Mouse (Mus musculus): Measurements from ENCODE around the gene Mknk2.
"Not testable (repeated sequence)": the region's sequence is repeated elsewhere in the genome, so short reads cannot be mapped to it uniquely, and the experiment has no call there.

Gene Mknk2

DNA sequence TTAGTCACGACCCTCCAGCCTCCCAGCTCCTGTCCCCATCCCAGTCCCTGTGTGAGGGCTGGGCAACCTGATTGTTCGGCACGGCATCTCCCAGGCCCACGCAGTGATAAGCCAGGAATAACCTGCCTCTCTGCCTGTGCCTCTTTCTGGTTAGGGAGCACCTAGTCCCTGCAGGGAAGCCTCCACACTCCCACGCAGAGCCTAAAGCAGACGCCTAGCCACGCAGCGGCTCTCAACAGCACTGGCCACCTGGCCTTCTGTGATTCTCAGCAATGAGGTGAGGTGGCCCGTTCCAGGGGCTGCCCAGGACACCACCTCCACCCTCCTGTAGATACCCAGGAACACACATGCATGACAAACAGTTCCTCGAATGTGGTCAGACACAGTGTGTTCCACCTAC, 27.5 kb downstream of the Mknk2 start:
- DNase-seq (ENCODE audit: low spot score in 2 of 2), result no peak

DNA sequence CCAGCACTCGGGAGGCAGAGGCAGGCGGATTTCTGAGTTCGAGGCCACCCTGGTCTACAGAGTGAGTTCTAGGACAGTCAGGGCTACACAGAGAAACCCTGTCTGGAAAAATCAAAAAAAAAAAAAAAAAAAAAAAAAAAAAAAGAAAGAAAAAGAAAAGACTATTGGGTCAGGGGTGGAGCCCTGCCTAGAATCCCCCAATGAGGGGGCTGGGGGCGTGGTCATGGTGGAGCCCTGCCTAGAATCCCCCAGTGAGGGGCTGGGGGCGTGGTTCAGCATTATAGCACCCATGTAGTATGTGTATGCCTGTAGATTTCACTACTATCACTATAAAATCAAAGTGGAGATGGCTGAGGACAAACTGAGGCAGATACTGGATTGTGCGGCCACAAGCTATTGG, 28.0 kb downstream of the Mknk2 start:
- not testable (repeated sequence) for DNase-seq (ENCODE audit: low spot score in 2 of 2)

DNA sequence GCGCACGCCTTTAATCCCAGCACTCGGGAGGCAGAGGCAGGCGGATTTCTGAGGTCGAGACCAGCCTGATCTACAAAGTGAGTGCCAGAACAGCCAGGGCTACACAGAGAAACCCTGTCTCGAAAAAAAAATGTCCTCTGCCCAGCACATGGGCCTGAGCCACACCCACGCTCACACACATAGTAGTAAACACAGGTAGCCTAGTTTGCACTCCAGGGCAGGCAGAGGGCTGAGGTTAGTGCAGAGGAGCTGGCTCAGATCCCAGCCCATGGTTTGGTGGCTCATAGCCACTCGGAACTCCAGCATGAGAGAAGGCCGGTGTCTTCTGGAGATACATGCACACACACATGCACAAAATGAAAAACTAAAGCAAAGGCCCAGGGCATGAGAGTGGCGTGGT, 31.0 kb downstream of the Mknk2 start:
- no peak for DNase-seq (ENCODE audit: low spot score in 2 of 2)

DNA sequence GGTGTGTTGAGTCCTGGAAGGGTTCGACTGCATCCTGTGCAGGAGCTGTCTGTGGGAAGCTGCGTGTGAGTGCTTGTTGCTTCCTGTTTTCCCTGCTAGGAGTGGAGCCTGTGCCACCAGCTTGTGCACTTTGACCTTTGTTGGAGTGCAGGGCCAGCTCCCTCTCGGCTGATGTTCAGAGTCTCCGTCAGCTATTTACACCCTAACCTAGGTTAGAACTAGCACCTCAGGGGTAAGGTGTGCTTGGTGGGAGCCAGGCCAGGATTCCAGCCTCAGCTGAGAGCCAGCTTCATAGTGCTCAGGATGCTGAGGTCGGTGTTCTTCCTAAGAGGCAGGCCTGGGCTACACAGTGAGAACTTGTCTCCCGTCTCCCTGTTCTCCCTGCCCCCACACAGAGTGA, 42.6 kb downstream of the Mknk2 start:
- DNase-seq (ENCODE audit: low spot score in 2 of 2), result no peak

DNA sequence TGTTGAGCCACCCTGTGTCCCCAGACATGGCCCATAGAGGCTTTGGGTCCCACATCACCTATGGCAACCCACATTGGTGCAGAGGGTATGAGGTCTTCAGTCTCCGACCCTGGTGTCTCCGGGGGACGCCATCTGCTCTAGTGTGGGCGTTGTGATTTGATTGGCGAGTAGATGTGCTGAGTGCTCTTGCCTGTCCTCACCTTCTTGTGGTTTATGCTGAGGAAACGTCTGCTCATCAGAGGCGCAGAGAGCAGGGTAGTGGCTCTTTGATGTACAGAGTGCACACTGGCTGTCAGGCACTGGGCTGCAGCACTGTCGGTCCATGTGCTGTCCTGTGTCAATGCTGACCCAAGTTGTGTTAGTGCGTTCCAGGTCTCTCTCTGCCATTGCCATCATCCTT, 49.0 kb downstream of the Mknk2 start:
- DNase-seq (ENCODE audit: low spot score in 2 of 2), result no peak

DNA sequence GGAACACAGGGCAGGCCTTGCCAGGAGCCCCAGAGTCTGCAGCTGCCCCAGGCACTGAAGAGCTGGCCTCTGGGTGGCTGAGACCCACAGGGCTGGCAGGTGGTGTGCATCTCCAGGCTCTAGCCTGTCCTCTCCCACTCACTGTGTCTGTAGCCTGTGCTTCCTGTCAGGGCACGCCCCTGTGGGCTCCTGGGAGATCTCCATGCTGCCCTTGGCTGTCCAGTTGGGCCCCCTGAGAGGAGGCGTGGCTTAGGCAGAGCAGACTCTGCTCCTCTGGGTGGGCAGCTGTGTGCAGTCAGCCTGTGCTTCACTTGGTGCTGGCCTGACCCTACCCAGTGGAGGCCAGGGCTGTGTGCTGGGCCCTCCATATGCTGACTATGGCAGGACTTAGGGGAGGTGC, 50.2 kb downstream of the Mknk2 start:
- no peak for DNase-seq (ENCODE audit: low spot score in 2 of 2)

DNA sequence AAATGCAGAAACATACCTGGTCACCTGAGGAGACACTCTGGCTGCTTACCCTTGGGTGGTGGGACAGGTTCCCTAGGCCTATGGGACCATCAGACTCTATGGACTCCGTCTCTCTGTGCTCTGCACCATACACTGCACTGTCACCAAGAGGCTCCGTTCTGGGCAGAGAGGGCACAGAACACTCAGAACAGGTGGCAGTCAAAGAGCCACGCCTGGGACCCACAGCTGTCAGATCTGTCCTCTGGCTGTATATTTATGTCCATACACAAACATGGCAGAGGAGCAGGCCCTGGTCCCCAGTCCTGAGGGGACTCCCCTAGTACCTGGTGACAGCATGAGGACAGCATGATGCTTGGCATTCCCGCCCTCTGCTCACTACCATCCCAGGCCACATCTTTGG, 52.1 kb downstream of the Mknk2 start:
- no peak for DNase-seq (ENCODE audit: low spot score in 2 of 2)

DNA sequence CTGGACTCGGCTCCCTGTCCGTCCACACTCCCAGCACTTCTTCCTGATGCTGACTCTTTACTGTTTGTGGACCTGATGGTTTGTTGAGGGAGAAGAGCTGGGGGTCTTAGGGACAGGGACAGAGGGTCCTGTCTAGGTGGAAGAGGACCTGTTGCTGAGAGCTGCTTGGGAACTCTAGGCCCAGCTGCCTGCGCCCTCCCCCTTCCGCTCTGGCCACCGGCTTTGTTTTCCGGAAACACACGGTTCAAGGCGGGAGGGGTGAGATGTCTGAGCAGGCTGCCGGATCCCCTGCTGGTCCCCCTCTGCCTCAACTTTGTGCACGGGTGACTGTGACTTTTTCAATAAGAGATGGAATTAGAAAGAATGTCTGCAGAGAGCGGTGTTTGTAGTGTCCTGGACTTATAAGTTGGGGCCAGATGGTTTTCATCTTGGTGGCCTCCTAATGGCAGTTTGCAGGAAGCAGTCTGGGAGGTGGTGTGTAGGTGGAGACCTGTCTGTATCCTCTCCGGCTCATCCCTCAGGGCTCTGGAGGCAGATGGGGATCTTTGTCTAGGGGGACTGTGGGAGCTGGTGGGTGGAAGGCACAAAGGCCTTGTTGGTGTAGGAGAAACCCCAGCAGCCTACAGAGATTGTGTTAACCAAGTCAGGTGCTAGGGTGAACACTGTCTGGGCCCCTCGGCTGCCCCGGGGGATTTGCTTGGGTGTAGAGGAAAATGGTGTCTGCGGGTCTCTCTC, 54.3 kb downstream of the Mknk2 start:
- peak in 1 of 2 experiments; percentile 43 for DNase-seq (ENCODE audit: low spot score in 2 of 2)

DNA sequence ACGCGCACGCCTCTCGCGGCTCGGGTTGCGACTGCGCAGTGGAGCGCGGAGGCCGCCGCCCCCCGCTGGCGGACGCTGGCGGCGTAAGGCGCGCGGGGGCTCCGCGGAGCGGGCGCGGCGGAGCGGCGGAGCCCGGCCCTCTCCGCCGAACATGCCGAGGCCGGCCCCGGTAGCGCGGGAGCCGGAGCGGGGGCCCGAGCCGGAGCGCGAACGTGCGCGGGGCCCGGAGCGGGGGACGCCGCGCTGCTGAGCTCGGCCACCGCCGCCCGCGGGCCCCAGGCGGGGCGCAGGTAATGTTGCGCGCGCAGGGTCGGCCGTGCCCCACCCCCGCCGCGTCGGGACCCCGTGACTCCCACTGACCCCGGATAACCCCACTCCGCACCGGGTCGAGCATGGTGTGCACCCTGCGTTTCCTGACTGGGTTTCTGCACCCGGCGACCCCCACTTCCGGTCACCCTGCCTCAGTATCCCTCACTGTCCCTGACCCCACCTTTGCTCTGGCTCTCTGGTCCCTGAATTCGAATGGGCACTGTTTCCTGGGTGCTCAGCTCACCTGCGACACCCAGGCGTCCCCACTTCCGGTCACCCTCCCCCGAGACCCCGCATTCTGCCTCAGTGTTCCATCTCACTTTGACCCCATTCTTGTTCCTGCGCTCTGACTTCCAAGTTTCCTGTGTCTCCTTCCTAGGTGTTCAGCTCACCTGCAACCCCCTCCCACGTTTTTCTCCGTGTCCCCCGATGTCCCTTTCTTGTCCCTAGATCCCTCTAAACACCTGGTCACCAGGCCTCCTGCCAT, 55.1 kb downstream of the Mknk2 start, which contains the start of gene Csnk1g2:
Gene Csnk1g2 (plus strand): TSS at position 178 of the 796 bp plus-strand sequence.
- DNase-seq (ENCODE audit: low spot score in 2 of 2), result no peak

DNA sequence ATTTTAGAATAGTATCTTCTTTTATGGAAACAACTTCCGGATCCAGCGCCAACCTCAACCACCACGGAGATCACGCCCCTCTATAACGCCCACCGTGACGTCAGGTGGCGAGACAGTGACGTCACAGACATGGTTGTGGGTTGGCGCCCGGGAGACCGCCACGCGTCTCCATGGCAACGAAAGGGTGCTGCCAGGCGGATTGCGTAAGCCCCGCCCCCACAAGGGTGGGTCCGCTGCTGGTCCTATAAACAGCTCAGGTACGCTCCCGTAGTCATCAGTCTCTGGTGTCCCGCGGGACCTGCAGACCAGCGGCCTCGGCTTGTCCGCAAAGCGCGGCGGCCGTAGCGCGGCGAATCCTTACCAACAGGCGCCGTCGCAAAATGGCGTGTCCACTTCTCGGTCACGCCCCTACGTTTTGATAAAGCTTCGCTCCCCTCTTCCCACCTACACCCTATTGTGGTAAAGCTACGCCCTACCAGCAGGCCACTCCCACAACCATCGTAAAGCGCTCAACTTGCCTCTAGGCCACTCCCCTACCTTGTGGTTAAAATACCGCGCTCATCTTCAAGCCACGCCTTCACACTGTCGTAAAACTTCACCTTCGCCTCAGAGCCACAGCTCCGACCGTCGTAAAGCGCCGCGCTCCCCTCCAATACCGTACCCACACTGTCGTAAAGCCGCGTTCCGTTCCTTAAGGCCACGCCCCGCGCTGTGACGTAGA, 55.8 kb downstream of the Mknk2 start:
- DNase-seq (ENCODE audit: low spot score in 2 of 2), result peak; percentile 97 to 99

DNA sequence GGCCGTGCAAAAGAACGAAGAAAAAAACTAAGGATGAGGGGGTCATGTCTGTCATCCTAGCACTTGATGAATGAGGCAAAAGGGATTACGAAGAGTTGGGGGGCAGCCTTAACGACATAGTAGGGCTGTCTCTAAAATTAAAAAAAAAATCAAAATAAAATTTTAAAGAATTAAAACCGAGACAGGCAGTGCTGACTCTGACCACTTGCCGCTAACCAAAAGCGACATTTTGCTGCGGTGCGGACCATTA, 56.3 kb downstream of the Mknk2 start:
- DNase-seq (ENCODE audit: low spot score in 2 of 2), result no peak

DNA sequence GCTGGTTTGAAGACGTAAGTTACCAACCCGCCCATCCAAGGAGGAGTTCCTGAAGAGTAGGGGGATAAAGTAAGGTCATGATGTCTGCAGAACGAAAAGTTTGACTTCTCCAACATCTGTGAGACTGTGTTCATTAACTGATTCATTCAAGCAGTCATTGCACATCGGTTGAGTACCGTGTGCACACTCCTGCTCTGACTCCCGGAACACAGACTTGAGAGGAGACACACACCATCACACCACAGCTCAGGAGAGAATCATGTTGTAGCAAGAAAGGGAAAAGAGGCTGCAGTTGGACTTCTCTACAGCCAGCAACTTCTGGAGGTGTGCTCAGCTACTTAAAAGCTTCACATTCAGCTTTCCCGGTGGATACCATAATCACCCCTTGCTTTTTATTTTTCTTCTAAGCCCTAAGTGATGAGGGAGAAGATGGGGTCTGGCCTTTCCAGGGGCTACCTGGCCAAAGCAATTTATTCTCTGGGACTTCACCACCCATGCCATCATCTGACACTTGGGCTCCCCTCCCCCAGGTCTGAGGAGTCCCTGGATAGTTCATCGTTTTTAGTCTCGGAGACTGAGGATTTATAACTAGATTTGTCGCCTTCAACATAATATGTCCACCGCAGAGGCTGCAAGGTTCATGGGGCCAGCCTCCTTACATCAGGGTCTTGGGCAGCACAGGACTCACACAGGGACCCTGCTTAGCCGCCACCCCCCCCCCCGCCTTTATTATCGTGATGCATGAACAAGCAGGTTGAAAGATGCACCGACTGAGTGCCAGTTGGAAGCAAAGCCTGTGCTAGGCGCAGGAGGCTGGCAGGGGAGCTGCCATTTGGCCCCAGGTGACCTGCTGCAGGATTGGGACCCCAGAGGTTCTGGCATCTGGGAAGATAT, 56.9 kb downstream of the Mknk2 start:
- DNase-seq (ENCODE audit: low spot score in 2 of 2), result no peak

DNA sequence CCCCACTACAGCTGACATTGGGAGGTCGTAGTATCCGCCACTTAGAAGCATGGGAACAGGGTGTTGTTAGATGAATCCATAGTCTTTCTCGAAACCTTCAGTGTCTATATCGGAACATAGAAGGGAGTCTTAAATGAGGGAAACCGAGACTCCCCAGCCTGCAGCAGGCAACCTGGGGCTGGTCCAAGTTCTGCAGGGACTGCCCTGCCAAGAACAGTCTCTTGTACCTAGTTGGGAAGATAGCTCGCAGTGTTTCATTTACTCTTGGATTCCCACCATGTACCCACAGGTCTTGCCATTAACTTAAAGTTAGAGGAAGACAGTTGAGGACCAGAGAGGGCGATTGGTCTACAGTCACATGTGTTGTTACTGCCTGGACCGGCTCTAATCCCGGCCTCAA, 57.5 kb downstream of the Mknk2 start:
- DNase-seq (ENCODE audit: low spot score in 2 of 2), result no peak

DNA sequence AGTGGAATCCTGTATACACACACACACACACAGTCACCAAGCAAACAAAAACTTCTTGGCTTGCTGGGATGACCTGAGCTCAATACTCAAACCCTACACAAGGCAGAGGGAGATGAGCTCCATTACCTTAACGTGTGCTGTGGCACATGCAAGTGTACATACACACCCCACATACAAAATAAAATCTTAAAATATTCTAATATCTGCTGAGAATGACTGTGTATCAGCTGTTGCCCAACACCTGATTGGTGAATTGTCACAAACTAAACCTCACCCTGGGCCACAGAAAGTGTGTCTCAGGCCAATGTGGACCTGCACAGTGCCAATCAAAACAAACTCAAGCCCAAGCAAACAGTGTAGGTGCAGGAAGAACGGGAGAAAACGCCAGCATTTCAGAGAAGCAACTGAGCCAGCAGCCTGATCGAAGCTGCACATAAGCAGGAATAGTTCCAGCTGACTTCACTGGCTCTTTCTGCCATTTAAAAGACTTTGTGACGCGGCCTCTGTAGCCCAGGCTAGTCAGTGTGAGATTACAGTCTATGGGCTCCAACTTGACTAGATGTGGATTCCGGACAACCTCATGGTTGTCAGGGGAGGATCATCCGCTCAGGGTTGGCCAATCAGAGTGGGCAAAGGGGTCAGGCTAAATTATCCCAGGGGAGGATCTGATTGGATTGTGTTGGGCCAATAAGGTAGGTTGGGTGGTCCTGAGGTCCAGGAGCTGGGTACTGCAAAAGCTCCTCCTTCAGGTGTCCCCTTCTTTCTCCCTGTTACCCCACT, 58.3 kb downstream of the Mknk2 start:
- DNase-seq (ENCODE audit: low spot score in 2 of 2), result no peak

DNA sequence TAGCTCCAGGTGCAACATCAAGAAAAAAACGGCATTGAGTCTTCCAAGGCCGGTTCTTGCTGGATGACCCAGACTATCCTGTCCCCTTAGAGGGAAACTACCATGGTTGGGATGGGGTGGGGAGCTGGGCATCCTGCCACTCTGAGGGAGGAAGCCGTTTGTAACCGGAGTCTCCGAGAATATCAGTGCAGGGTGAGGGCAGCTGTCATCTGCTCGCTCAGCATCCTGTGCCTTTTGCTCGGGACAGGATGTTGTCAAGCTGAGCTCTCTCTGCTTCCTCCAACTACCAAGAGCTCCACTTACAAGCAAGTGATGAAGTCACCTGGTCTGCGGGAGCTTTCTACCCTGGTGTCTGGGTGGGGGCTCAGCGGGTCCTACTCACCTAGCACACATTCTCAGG, 59.7 kb downstream of the Mknk2 start:
- no peak for DNase-seq (ENCODE audit: low spot score in 2 of 2)
